ENCODE assay signal across 1 mouse cellular context in the genomic region with DNA sequence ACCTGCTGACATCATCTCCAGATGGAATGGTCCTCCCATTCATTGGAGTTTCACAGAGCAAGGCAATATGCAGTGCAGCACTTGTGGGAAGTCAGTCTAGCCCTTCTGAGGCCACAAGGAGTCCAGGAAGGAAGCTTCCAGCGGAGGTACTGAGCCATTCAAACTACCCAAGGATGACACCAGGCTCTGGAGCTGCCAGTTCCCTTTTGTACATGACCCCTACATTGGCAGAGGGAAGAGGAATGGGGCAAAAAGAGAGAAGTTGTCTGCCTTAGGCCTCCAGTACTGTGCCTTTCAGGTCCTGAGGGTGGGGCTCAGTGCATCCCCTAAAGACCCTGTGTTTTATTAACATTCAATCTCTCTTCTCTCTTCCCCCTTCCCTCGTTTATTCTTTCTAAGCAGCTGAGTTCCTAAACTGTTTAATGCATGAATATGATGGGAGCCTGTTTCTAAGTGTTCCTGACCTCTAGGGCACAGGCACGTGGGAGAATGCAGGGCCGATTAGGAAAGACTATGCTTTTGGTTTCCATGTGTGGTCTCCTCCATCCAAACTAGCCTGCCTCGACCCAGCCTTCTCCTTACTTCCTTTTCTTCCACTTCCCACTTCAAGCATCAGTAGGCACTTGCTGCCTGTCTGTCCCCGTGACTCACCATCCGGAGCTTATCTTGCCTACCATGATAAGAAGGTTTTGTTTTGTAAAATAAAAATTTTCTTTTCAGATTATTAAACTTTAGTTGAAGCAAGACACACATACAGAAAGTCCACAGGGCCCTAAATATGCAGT.
TF ChIP-seq lines count a peak whose summit lies in the region.

No protein-coding gene starts in this region.

TF ChIP-seq in MEL, 35 proteins besides CTCF, POLR2A, EP300 and RAD21 (continued from another document):
- TF ChIP-seq TAL1 (IDR thresholded peaks at IDR 0.05; ENCODE audit: low read length) (0 out of 2 replicates have a peak, but pooled peaks have one; percentile 23), ETS1 (IDR thresholded peaks at IDR 0.05; ENCODE audit: low read depth, low read length) (peak; percentile 86), MXI1 (IDR thresholded peaks at IDR 0.05; ENCODE audit: low read depth, low read length) (peak; percentile 55; the same call in 1 of the 2 replicates), UBTF (IDR thresholded peaks at IDR 0.05; ENCODE audit: borderline replicate concordance, insufficient read depth, low read depth, low read length) (no peak), POLR2AphosphoS2 (IDR thresholded peaks at IDR 0.05; ENCODE audit: low read length) (no peak), POLR2AphosphoS5 (IDR thresholded peaks at IDR 0.05; ENCODE audit: borderline replicate concordance, low read depth, low read length) (no peak), HCFC1 (IDR thresholded peaks at IDR 0.05; ENCODE audit: low read depth, low read length) (no peak), E2F4 (IDR thresholded peaks at IDR 0.05; ENCODE audit: borderline replicate concordance, low read depth, low read length) (no peak), MAFK (IDR thresholded peaks at IDR 0.05; ENCODE audit: borderline replicate concordance, low read depth, low read length) (no peak), ZKSCAN1 (IDR thresholded peaks at IDR 0.05; ENCODE audit: low read depth, low read length) (no peak), KAT2A (conservative IDR thresholded peaks at IDR 0.05; ENCODE audit: low read depth, low read length) (no peak), TCF12 (IDR thresholded peaks at IDR 0.05; ENCODE audit: low read depth, low read length) (peak; percentile 54), MYC (IDR thresholded peaks at IDR 0.05; ENCODE audit: low read depth, low read length) (peak; percentile 65; the same call in 1 of the 2 replicates), SMC3 (IDR thresholded peaks at IDR 0.05; ENCODE audit: low read depth, low read length) (no peak), MAX (IDR thresholded peaks at IDR 0.05; ENCODE audit: low read length) (peak; percentile 64; the same call in 1 of the 2 replicates), GABPA (IDR thresholded peaks at IDR 0.05; ENCODE audit: low read depth, low read length) (no peak)
TF ChIP-seq in MEL: peak in this region for 13.
